Mouse (Mus musculus) kidney, adult 2 months (tissue): ENCODE data around the gene Stard13. TPM values are rescaled to one million over a fixed set of nuclear protein-coding genes. Genes with fewer than 3 reads are reported as not detected.

Source experiments
- DNase-seq: peaks from one replicate; pipeline ENCODE4 v3.0.0; 2021
- H3K27ac ChIP-seq: fragments of 200-500 bp; 2 replicates; pipeline ENCODE4 v1.5.1; 2012; ENCODE audit warnings: low read depth, low read length, control low read depth, inconsistent platforms; ENCODE audit not compliant: insufficient read depth
- H3K27me3 ChIP-seq: fragments of 200-500 bp; replicated peaks from 2 replicates; pipeline ENCODE4 v1.6.1; 2012; ENCODE audit warnings: mild to moderate bottlenecking, moderate library complexity, low read length, inconsistent platforms; ENCODE audit not compliant: control insufficient read depth, insufficient read depth
- H3K36me3 ChIP-seq: fragments of 200-500 bp; 2 replicates; pipeline ENCODE4 v1.6.1; 2012; ENCODE audit warnings: mild to moderate bottlenecking, moderate library complexity, low read length, inconsistent platforms; ENCODE audit not compliant: control insufficient read depth, insufficient read depth
- H3K4me1 ChIP-seq: fragments of 200-500 bp; 2 replicates; pipeline ENCODE4 v1.6.1; 2011; ENCODE audit warnings: low read length; ENCODE audit not compliant: control insufficient read depth, insufficient read depth
- H3K4me3 ChIP-seq: fragments of 200-500 bp; 2 replicates; pipeline ENCODE4 v1.5.1; 2011; ENCODE audit warnings: mild to moderate bottlenecking, low read depth, low read length, control low read depth; ENCODE audit not compliant: insufficient read depth
- CTCF ChIP-seq: fragments of 200-500 bp; conservative IDR thresholded peaks from 2 replicates; pipeline ENCODE4 v1.5.1; 2011; ENCODE audit warnings: low read depth, mild to moderate bottlenecking, control low read depth, low read length, moderate library complexity, mixed read lengths; ENCODE audit not compliant: insufficient read depth, insufficient read length
- POLR2A ChIP-seq: fragments of 200-500 bp; IDR thresholded peaks from one replicate; pipeline ENCODE4 v1.6.1; 2011; ENCODE audit warnings: low read depth, low read length, control low read depth
- WGBS: fragments of 180-500 bp; shearing (Covaris S2); methylation state at CpG from one replicate; pipeline ENCODE4 v1.1.7; 2018; 5-methylcytosine and 5-hydroxymethylcytosine counted together
- polyA plus RNA-seq: library from polyadenylated mRNA; depleted of rRNA; stranded (reverse); fragments of >200 nt; gene quantifications from 2 replicates; pipeline ENCODE4 v1.2.3, GENCODE M21; 2012

The Stard13 gene
- polyA plus RNA-seq, 1 experiment: 7.3 TPM

DNA sequence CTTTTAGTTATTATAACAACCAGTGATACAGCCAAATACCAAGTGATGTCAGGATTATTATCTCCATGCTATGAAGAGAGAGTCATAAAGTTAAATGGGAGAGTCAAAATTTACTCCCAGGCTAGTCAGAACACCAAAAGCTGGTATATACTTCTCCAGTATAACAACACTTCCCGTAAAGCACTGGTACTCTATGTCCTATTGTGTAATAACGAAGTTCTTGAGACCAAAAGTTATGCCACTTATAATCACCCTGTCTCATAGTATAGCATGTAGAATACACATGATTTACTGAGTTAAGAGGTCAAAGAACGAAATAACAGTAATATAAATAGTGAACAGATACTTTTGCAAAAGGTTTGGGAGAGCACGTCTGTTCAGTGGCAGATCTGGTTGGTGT lies 28.6 kb downstream of the Stard13 start:
- 93% methylated on average over 4 of the region's 4 CpGs for WGBS
- no peak overlapping the region for H3K27ac ChIP-seq
- DNase-seq: no peak
- H3K27me3 ChIP-seq: no peaks in the 10 kb centered on the region
- no peak overlapping the region for H3K4me3 ChIP-seq
- 0 out of 2 replicates have a peak, but pooled peaks cover 4% of the 10 kb centered on the region for H3K4me1 ChIP-seq
- no peaks in the 10 kb centered on the region for H3K36me3 ChIP-seq
- TF ChIP-seq POLR2A (no peak), CTCF (no peak)

DNA sequence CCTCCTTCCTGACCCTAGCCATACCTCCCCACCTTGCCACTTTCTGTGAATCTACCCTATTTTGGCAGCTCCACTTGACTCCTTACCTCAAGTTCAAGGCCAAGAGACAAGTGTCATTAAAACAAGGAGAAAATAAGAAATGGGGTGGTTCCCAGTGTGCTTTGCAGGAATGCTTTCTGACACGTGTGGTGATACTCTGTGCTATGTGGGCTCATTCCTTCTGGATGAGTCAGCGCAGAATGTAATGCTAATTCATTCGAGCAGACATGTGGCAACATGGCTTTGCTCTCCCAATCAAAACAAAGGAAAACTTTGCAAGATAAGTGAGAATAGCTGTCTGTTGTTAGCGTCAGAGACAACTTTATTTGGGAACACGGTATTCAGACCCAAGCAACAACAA lies 30.7 kb downstream of the Stard13 start:
- DNase-seq: peak; percentile 25
- H3K4me3 ChIP-seq: no peak overlapping the region
- H3K27ac ChIP-seq: 0 out of 2 replicates have a peak overlapping the region, but pooled peaks have one; percentile 23
- no peaks in the 10 kb centered on the region for H3K27me3 ChIP-seq
- 58% methylated on average over 5 of the region's 5 CpGs for WGBS
- 0 out of 2 replicates have a peak, but pooled peaks cover 4% of the 10 kb centered on the region for H3K4me1 ChIP-seq
- TF ChIP-seq POLR2A: no peak
- no peak for TF ChIP-seq CTCF
- H3K36me3 ChIP-seq: no peaks in the 10 kb centered on the region

DNA sequence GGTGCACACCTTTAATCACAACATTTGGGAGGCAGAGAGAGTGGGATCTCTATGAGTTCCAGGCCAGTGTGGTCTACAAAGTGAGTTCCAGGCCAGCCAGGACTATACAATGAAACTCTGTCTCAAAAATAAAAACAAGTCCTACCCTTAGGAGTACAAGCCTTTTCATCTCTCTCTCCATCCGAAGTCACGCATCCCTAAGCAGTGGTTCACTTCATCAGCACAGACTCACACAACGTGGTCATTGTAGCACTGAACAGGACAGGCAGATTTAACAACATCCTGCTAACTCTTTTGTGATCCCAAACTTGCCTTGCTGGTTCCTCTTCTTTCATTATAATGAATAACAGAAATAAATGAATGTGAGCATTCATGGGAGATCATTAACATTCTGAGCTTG lies 32.4 kb downstream of the Stard13 start:
- H3K27me3 ChIP-seq: no peaks in the 10 kb centered on the region
- DNase-seq: no peak
- TF ChIP-seq POLR2A (no peak), CTCF (no peak)
- 71% methylated on average over 3 of the region's 3 CpGs for WGBS
- H3K36me3 ChIP-seq: no peaks in the 10 kb centered on the region
- H3K4me1 ChIP-seq: 0 out of 2 replicates have a peak, but pooled peaks cover 4% of the 10 kb centered on the region
- no peak overlapping the region for H3K27ac ChIP-seq
- no peak overlapping the region for H3K4me3 ChIP-seq

DNA sequence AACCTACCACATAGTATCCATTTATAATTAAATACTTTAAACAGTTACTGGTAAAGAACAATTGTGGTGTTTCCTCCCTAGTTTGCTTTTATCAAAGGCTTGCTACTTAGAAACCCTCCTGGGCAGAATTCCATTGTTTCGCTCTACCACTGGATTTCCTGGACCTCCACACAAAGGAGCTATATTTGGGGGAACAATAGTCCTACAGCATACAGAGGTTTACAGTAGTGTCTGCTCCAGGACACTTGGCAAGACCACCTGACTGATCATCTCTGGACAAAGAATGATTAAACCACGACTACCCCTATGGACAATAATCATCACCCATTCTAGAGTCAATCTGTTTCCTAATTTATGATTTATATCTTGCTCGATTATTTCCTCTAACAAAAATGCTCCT lies 34.4 kb downstream of the Stard13 start:
- Histone ChIP-seq H3K36me3 (no peaks in the 10 kb centered on the region), H3K4me3 (no peak overlapping the region), H3K27me3 (no peaks in the 10 kb centered on the region), H3K4me1 (0 out of 2 replicates have a peak, but pooled peaks cover 4% of the 10 kb centered on the region), H3K27ac (no peak overlapping the region)
- no peak for DNase-seq
- 79% methylated on average over 3 of the region's 3 CpGs for WGBS
- TF ChIP-seq POLR2A (no peak), CTCF (no peak)

DNA sequence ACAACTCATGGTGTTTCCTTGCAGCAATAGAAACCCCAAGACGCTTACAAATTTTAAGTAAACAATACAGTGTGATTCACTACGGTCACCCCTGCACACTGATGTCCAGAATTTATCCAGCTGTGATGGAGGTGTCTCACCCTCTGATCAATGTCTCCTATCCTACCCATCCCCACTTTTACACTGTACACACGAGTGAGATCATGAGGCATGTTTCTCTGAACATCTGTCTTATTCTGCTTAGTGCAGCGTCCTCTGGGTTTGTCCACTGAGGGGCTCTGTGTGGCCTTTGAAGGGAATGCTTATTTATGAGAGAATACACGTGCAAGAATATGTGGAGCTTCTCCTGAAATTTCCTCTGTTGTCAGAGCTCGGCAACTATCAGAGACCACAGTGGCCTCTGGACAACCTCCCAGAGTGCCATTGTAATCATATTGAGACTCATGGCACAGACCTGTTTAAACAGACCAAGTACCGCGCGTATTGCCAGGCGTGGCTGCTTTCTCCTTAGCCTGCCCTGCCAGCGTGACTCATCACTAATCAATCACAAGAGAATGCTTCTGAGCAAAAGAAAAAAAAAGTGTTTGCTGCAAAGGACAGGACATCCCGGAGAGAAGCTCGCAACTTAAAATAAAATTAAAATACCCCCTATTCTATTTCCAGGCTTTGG lies 36.9 kb downstream of the Stard13 start:
- 83% methylated on average over 13 of the region's 13 CpGs for WGBS
- no peak for TF ChIP-seq CTCF
- TF ChIP-seq POLR2A: no peak
- Histone ChIP-seq H3K4me1 (no peaks in the 10 kb centered on the region), H3K27ac (no peak overlapping the region), H3K4me3 (no peak overlapping the region), H3K36me3 (no peaks in the 10 kb centered on the region), H3K27me3 (no peaks in the 10 kb centered on the region)
- no peak for DNase-seq

DNA sequence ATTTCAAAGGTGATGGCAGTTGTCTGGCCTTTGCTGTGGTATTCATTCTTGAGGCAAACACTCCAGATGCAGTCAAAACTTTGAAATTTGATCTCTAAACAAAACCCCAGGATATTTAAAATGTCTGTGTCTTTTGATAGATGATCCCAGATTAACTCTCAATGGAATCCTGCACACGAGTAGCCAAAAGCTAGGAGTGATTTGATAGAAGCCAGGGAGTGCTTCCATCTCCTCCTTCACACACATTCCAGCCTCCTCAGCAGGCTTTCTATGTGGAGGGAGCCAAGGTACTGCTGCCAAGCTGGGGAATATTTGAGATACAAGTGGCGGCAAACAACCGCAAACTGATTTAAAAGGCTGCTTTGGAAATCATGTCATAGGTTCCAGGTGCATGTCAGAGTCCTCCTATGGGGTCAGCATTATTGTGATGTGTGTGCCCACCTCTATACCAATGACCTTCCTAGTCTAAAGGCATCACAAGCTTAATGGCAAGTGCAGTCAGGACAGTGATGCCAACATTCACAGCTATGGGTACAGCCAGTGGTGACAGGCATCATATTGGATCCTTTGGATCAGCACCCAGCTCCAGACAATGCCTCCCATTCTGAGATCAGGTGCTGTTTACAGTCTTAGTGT lies 39.6 kb downstream of the Stard13 start:
- H3K27me3 ChIP-seq: no peaks in the 10 kb centered on the region
- DNase-seq: no peak
- no peak for TF ChIP-seq POLR2A
- no peak for TF ChIP-seq CTCF
- 79% methylated on average over 3 of the region's 3 CpGs for WGBS
- no peaks in the 10 kb centered on the region for H3K36me3 ChIP-seq
- H3K4me1 ChIP-seq: no peaks in the 10 kb centered on the region
- H3K4me3 ChIP-seq: no peak overlapping the region
- no peak overlapping the region for H3K27ac ChIP-seq

DNA sequence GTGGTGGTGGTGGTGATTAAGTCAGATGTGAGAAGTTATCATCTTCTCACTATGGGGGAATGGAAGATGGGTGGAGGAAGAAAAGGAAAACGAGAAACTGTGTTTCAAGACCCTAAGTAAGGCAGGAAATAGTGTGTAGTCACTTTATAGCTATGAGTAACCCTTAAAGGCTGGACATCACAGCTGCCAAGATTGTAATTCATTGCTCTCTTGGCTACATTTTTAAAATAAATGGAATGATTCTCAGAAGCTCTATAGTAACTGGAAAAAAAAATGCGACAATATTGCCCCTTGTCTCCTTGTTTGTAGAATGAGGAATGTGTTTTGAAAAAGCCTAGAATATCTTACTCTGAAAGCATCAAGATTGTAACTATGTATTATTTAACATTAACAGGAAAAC lies 41.4 kb downstream of the Stard13 start:
- 72% methylated on average over 2 of the region's 2 CpGs for WGBS
- 0 out of 2 replicates have a peak, but pooled peaks cover 2% of the 10 kb centered on the region for H3K4me1 ChIP-seq
- H3K27me3 ChIP-seq: no peaks in the 10 kb centered on the region
- H3K4me3 ChIP-seq: no peak overlapping the region
- no peak for DNase-seq
- TF ChIP-seq CTCF: no peak
- TF ChIP-seq POLR2A: no peak
- H3K36me3 ChIP-seq: no peaks in the 10 kb centered on the region
- H3K27ac ChIP-seq: no peak overlapping the region
